Mouse (Mus musculus): ENCODE data around the gene Cacna1a. TPM values are rescaled to one million over a fixed set of nuclear protein-coding genes. Genes with fewer than 3 reads are reported as not detected.
A peak's percentile ranks its signal among the peaks of the same experiment; 100 is the strongest.

Cacna1a gene
- polyA plus RNA-seq, 1 experiment from 2014 or later = 10.9 TPM

GRCm38 (mm10) chr8:84689091-84689915, 301.1 kb downstream of the Cacna1a start:
- H3K4me3 ChIP-seq = peak overlapping the region; percentile 84
- H3K9me3 ChIP-seq = no peaks in the 10 kb centered on the region
- H3K4me2 ChIP-seq = peak overlapping the region; percentile 91
- H3K4me1 ChIP-seq = peaks cover 42% of the 10 kb centered on the region
- peak overlapping the region; percentile 82 for H3K27ac ChIP-seq
- H3K27me3 ChIP-seq = no peaks in the 10 kb centered on the region
- H3K36me3 ChIP-seq = peaks cover 31% of the 10 kb centered on the region
- ATAC-seq (ENCODE audit: insufficient number of reproducible peaks, insufficient read depth, low FRiP score, low TSS enrichment, low read depth) = peak; percentile 77
- under 1% methylated on average over 47 of the region's 47 CpGs for WGBS
- peak overlapping the region; percentile 87 for H3K9ac ChIP-seq

Other genes starting within 250 kb of the Cacna1a start
- gene Cc2d1a, start 240.5 kb upstream of the Cacna1a start, polyA plus RNA-seq (2015; fragmentation: Nextera tagmentation; extraction: Ambion mirVana) = 28.2 and 30.7 TPM in 2 replicates
- gene 4930432K21Rik, start 240.4 kb upstream of the Cacna1a start, polyA plus RNA-seq (2015; fragmentation: Nextera tagmentation; extraction: Ambion mirVana) = 1.4 and 1.8 TPM in 2 replicates
- gene Nanos3, start 203.2 kb upstream of the Cacna1a start, polyA plus RNA-seq (2015; fragmentation: Nextera tagmentation; extraction: Ambion mirVana) = 2.9 and 5.2 TPM in 2 replicates
- 19.6 and 22.6 TPM in 2 replicates for gene Zswim4, start 151.4 kb upstream of the Cacna1a start, polyA plus RNA-seq (2015; fragmentation: Nextera tagmentation; extraction: Ambion mirVana)
- gene D8Ertd738e, start 138.7 kb upstream of the Cacna1a start, polyA plus RNA-seq (2015; fragmentation: Nextera tagmentation; extraction: Ambion mirVana) = 318 and 344 TPM in 2 replicates
- gene Mri1, start 131.1 kb upstream of the Cacna1a start, polyA plus RNA-seq (2015; fragmentation: Nextera tagmentation; extraction: Ambion mirVana) = 62.4 and 69.8 TPM in 2 replicates
- gene Ccdc130, start 118.1 kb upstream of the Cacna1a start, polyA plus RNA-seq (2015; fragmentation: Nextera tagmentation; extraction: Ambion mirVana) = 21.6 and 22.2 TPM in 2 replicates